Mouse (Mus musculus) kidney, postnatal 14 days (tissue): Measurements from ENCODE around the gene Trpm1.
"Not testable (repeated sequence)": the region's sequence is repeated elsewhere in the genome, so short reads cannot be mapped to it uniquely, and the experiment has no call there.

ENCODE experiments used
- DNase-seq: peaks from one replicate; pipeline ENCODE4 v3.0.0; 2022; ENCODE audit warnings: mixed read lengths

Trpm1 gene

GRCm38 (mm10) chr7:64153535-64153934 is at the start of gene Trpm1:
Gene Trpm1, plus strand, starts transcription at chr7:64153835.
- no peak for DNase-seq

- no peak for DNase-seq
Observed at GRCm38 (mm10) chr7:64122131-64122715, 31.4 kb upstream of the Trpm1 start.

GRCm38 (mm10) chr7:64123721-64124120 is 29.9 kb upstream of the Trpm1 start:
- DNase-seq = no peak

- not testable (repeated sequence) for DNase-seq
Observed at GRCm38 (mm10) chr7:64125994-64126393, 27.6 kb upstream of the Trpm1 start.

GRCm38 (mm10) chr7:64139866-64140265 is 13.8 kb upstream of the Trpm1 start:
- no peak for DNase-seq

- no peak for DNase-seq
Observed at GRCm38 (mm10) chr7:64141301-64142032, 12.2 kb upstream of the Trpm1 start.

GRCm38 (mm10) chr7:64149337-64149736 is 4.3 kb upstream of the Trpm1 start:
- no peak for DNase-seq

GRCm38 (mm10) chr7:64149747-64150146 is 3.9 kb upstream of the Trpm1 start:
- DNase-seq = no peak

GRCm38 (mm10) chr7:64150436-64151080 is 3.1 kb upstream of the Trpm1 start:
- DNase-seq = no peak

- no peak for DNase-seq
Observed at GRCm38 (mm10) chr7:64155226-64155625, 1.6 kb downstream of the Trpm1 start.

GRCm38 (mm10) chr7:64155687-64156086 is 2.1 kb downstream of the Trpm1 start:
- DNase-seq = peak; percentile 87

GRCm38 (mm10) chr7:64156271-64156911 is 2.8 kb downstream of the Trpm1 start:
- peak; percentile 70 for DNase-seq

- no peak for DNase-seq
Observed at GRCm38 (mm10) chr7:64156918-64157690, 3.5 kb downstream of the Trpm1 start.

- no peak for DNase-seq
Observed at GRCm38 (mm10) chr7:64158281-64159055, 4.8 kb downstream of the Trpm1 start.

GRCm38 (mm10) chr7:64159056-64159542 is 5.5 kb downstream of the Trpm1 start:
- DNase-seq = no peak

- no peak for DNase-seq
Observed at GRCm38 (mm10) chr7:64159612-64160591, 6.3 kb downstream of the Trpm1 start.

- no peak for DNase-seq
Observed at GRCm38 (mm10) chr7:64160737-64161470, 7.3 kb downstream of the Trpm1 start.

- no peak for DNase-seq
Observed at GRCm38 (mm10) chr7:64161990-64162389, 8.4 kb downstream of the Trpm1 start.

- no peak for DNase-seq
Observed at GRCm38 (mm10) chr7:64163086-64163485, 9.5 kb downstream of the Trpm1 start.

- DNase-seq = no peak
Observed at GRCm38 (mm10) chr7:64163890-64164289, 10.3 kb downstream of the Trpm1 start.
